Mouse (Mus musculus): Measurements from ENCODE around the gene Olfr68.
"Not testable (repeated sequence)": the region's sequence is repeated elsewhere in the genome, so short reads cannot be mapped to it uniquely, and the experiment has no call there.

DNA sequence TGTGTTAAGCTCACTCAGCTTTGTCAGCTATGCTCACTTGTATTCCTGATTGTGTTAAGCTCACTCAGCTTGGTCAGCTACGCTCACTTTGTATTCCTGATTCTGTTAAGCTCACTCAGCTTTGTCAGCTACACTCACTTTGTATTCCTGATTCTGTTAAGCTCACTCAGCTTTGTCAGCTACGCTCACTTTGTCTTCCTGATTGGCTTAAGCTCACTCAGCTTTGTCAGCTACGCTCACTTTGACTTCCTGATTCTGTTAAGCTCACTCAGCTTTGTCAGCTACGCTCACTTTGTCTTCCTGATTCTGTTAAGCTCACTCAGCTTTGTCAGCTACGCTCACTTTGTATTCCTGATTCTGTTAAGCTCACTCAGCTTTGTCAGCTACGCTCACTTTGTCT is 17.3 kb downstream of the Olfr68 start:
- not testable (repeated sequence) for TF ChIP-seq CTCF, EP300 (IDR thresholded peaks at IDR 0.05; ENCODE audit: low read depth)

Data from heart, postnatal 0 days (tissue).